Mouse (Mus musculus): Measurements from ENCODE around the gene Pbx1. TPM values are rescaled to one million over a fixed set of nuclear protein-coding genes. Genes with fewer than 3 reads are reported as not detected.

Pbx1 gene
- total and polyA plus RNA-seq, 3 experiments = 0.10 TPM; not detected in 2

- Histone ChIP-seq H3K27me3 (ENCODE audit: control insufficient read depth in 1 of 2, insufficient read depth in 2 of 2, low read length in 2 of 2) (no peaks in the 10 kb centered on the region), H3K4me1 (ENCODE audit: control insufficient read depth in 1 of 2, insufficient read depth in 2 of 2, low read length in 2 of 2) (no peaks in the 10 kb centered on the region; a peak in 1 of 4 replicates), H3K27ac (ENCODE audit: control insufficient read depth, low read depth, low read length) (no peak overlapping the region), H3K9me3 (replicated peaks; ENCODE audit: insufficient read depth, low read length) (no peaks in the 10 kb centered on the region), H3K9ac (ENCODE audit: control insufficient read depth, low read depth, low read length, poor library complexity, severe bottlenecking) (no peak overlapping the region), H3K79me2 (ENCODE audit: control insufficient read depth, insufficient read depth, low read length, poor library complexity) (no peaks in the 10 kb centered on the region), H3K4me3 (ENCODE audit: control insufficient read depth in 1 of 2, insufficient read depth in 1 of 2, low read depth in 2 of 2, low read length in 2 of 2) (no peak overlapping the region), H3K36me3 (ENCODE audit: control insufficient read depth in 1 of 2, insufficient read depth in 2 of 2, low read length in 2 of 2) (no peaks in the 10 kb centered on the region; a peak in 1 of 4 replicates)
- no peak for TF ChIP-seq MAX (IDR thresholded peaks at IDR 0.05; ENCODE audit: low read length)
- TF ChIP-seq POLR2A (IDR thresholded peaks at IDR 0.05; ENCODE audit: control insufficient read depth in 1 of 2, insufficient read depth in 1 of 2, low read depth in 1 of 2, low read length in 2 of 2, poor library complexity in 1 of 2) = no peak
- TF ChIP-seq TCF12 (IDR thresholded peaks at IDR 0.05; ENCODE audit: low read depth, low read length) = no peak
- no peak for TF ChIP-seq MAZ (IDR thresholded peaks at IDR 0.05; ENCODE audit: low read depth, low read length)
- TF ChIP-seq POLR2AphosphoS5 (IDR thresholded peaks at IDR 0.05; ENCODE audit: borderline replicate concordance, low read depth, low read length) = no peak
- no peak for TF ChIP-seq SIN3A (IDR thresholded peaks at IDR 0.05; ENCODE audit: low read length)
- TF ChIP-seq TBP (IDR thresholded peaks at IDR 0.05; ENCODE audit: low read depth, low read length) = no peak
- no peak for TF ChIP-seq MAFK (IDR thresholded peaks at IDR 0.05; ENCODE audit: borderline replicate concordance, low read depth, low read length)
- TF ChIP-seq BHLHE40 (IDR thresholded peaks at IDR 0.05; ENCODE audit: borderline replicate concordance, low read depth, low read length) = no peak
- TF ChIP-seq CHD2 (IDR thresholded peaks at IDR 0.05; ENCODE audit: low read length) = no peak
- TF ChIP-seq USF1 (IDR thresholded peaks at IDR 0.05; ENCODE audit: low read depth, low read length) = no peak
- no peak for TF ChIP-seq MYC (IDR thresholded peaks at IDR 0.05; ENCODE audit: low read depth, low read length)
- TF ChIP-seq GABPA (IDR thresholded peaks at IDR 0.05; ENCODE audit: low read depth, low read length) = no peak
- DNase-seq (ENCODE audit: low read depth, low spot score) = peak; percentile 13
Observed at GRCm38 (mm10) chr1:168210401-168210800, 221.7 kb downstream of the Pbx1 start.

GRCm38 (mm10) chr1:168200570-168201156 is 231.4 kb downstream of the Pbx1 start:
- Histone ChIP-seq H3K36me3 (ENCODE audit: control insufficient read depth in 1 of 2, insufficient read depth in 2 of 2, low read length in 2 of 2) (no peaks in the 10 kb centered on the region), H3K27me3 (ENCODE audit: control insufficient read depth in 1 of 2, insufficient read depth in 2 of 2, low read length in 2 of 2) (no peaks in the 10 kb centered on the region), H3K4me3 (ENCODE audit: control insufficient read depth in 1 of 2, insufficient read depth in 1 of 2, low read depth in 2 of 2, low read length in 2 of 2) (no peak overlapping the region), H3K9ac (ENCODE audit: control insufficient read depth, low read depth, low read length, poor library complexity, severe bottlenecking) (no peak overlapping the region), H3K9me3 (replicated peaks; ENCODE audit: insufficient read depth, low read length) (no peaks in the 10 kb centered on the region), H3K4me1 (ENCODE audit: control insufficient read depth in 1 of 2, insufficient read depth in 2 of 2, low read length in 2 of 2) (no peaks in the 10 kb centered on the region), H3K27ac (ENCODE audit: control insufficient read depth, low read depth, low read length) (no peak overlapping the region), H3K79me2 (ENCODE audit: control insufficient read depth, insufficient read depth, low read length, poor library complexity) (no peaks in the 10 kb centered on the region)
- no peak for DNase-seq (ENCODE audit: low read depth, low spot score)
- TF ChIP-seq JUND (IDR thresholded peaks at IDR 0.05; ENCODE audit: low read depth, low read length) = no peak
- no peak for TF ChIP-seq NRF1 (IDR thresholded peaks at IDR 0.05; ENCODE audit: insufficient read depth, low read depth, low read length, poor library complexity, severe bottlenecking)

- no peaks in the 10 kb centered on the region for H3K36me3 ChIP-seq (ENCODE audit: control insufficient read depth in 1 of 2, insufficient read depth in 2 of 2, low read length in 2 of 2)
- no peaks in the 10 kb centered on the region for H3K9me3 ChIP-seq (replicated peaks; ENCODE audit: insufficient read depth, low read length)
- TF ChIP-seq HCFC1 (IDR thresholded peaks at IDR 0.05; ENCODE audit: low read depth, low read length) = no peak
- TF ChIP-seq RCOR1 (IDR thresholded peaks at IDR 0.05; ENCODE audit: low read depth, low read length) = no peak
- no peak for TF ChIP-seq MYB (IDR thresholded peaks at IDR 0.05; ENCODE audit: low read depth, low read length)
- TF ChIP-seq POLR2AphosphoS2 (IDR thresholded peaks at IDR 0.05; ENCODE audit: low read length) = no peak
- TF ChIP-seq CHD2 (IDR thresholded peaks at IDR 0.05; ENCODE audit: low read length) = no peak
- no peak for TF ChIP-seq SIN3A (IDR thresholded peaks at IDR 0.05; ENCODE audit: low read length)
- no peak for TF ChIP-seq USF2 (IDR thresholded peaks at IDR 0.05; ENCODE audit: borderline replicate concordance in 1 of 2, insufficient read depth in 1 of 2, low read depth in 1 of 2, low read length in 2 of 2)
- no peak for TF ChIP-seq POLR2A (IDR thresholded peaks at IDR 0.05; ENCODE audit: control insufficient read depth in 1 of 2, insufficient read depth in 1 of 2, low read depth in 1 of 2, low read length in 2 of 2, poor library complexity in 1 of 2)
- no peak for TF ChIP-seq UBTF (IDR thresholded peaks at IDR 0.05; ENCODE audit: borderline replicate concordance, insufficient read depth, low read depth, low read length)
- no peak for TF ChIP-seq NRF1 (IDR thresholded peaks at IDR 0.05; ENCODE audit: insufficient read depth, low read depth, low read length, poor library complexity, severe bottlenecking)
- no peak for TF ChIP-seq SMC3 (IDR thresholded peaks at IDR 0.05; ENCODE audit: low read depth, low read length)
- no peak for TF ChIP-seq MEF2A (IDR thresholded peaks at IDR 0.05; ENCODE audit: extremely low read depth, insufficient replicate concordance, low read depth, low read length, poor library complexity, severe bottlenecking)
- no peak for TF ChIP-seq MAFK (IDR thresholded peaks at IDR 0.05; ENCODE audit: borderline replicate concordance, low read depth, low read length)
- no peak for TF ChIP-seq JUND (IDR thresholded peaks at IDR 0.05; ENCODE audit: low read depth, low read length)
- TF ChIP-seq NELFE (IDR thresholded peaks at IDR 0.05; ENCODE audit: low read depth, low read length) = no peak
- H3K9ac ChIP-seq (ENCODE audit: control insufficient read depth, low read depth, low read length, poor library complexity, severe bottlenecking) = no peak overlapping the region
- no peaks in the 10 kb centered on the region for H3K27me3 ChIP-seq (ENCODE audit: control insufficient read depth in 1 of 2, insufficient read depth in 2 of 2, low read length in 2 of 2)
- no peaks in the 10 kb centered on the region for H3K79me2 ChIP-seq (ENCODE audit: control insufficient read depth, insufficient read depth, low read length, poor library complexity)
- H3K4me1 ChIP-seq (ENCODE audit: control insufficient read depth in 1 of 2, insufficient read depth in 2 of 2, low read length in 2 of 2) = no peaks in the 10 kb centered on the region
- H3K4me3 ChIP-seq (ENCODE audit: control insufficient read depth in 1 of 2, insufficient read depth in 1 of 2, low read depth in 2 of 2, low read length in 2 of 2) = no peak overlapping the region
- no peak for DNase-seq (ENCODE audit: low read depth, low spot score)
- H3K27ac ChIP-seq (ENCODE audit: control insufficient read depth, low read depth, low read length) = no peak overlapping the region
Observed at GRCm38 (mm10) chr1:168198276-168198675, 233.8 kb downstream of the Pbx1 start.

Data from MEL (cell line).